Mouse (Mus musculus) stomach, embryonic 14.5 days (tissue): ENCODE results near the gene Myo1f. TPM values are rescaled to one million over a fixed set of nuclear protein-coding genes. Genes with fewer than 3 reads are reported as not detected.
A peak's percentile ranks its signal among the peaks of the same experiment; 100 is the strongest.

Source experiments
- ATAC-seq: fragments of 200-750 bp; cut with Nextera tagmentation; 2 replicates; pipeline ENCODE4 v1.8.0; 2017; ENCODE audit warnings: low read depth, moderate TSS enrichment; ENCODE audit not compliant: insufficient number of reproducible peaks, insufficient read depth, low FRiP score
- H3K27ac ChIP-seq: fragments of 300-500 bp; sonication (generic); 2 replicates; pipeline ENCODE4 v1.5.1; 2014; ENCODE audit warnings: mild to moderate bottlenecking, low read length, moderate library complexity, mixed read lengths
- H3K27me3 ChIP-seq: fragments of 300-500 bp; sonication (generic); 2 replicates; pipeline ENCODE4 v1.6.1; 2014; ENCODE audit warnings: low read length, control low read depth, mixed read lengths; ENCODE audit not compliant: control insufficient read depth, insufficient read depth
- H3K36me3 ChIP-seq: fragments of 300-500 bp; sonication (generic); 2 replicates; pipeline ENCODE4 v1.6.1; 2014; ENCODE audit warnings: mild to moderate bottlenecking, control low read depth, low read length, moderate library complexity, mixed read lengths; ENCODE audit not compliant: control insufficient read depth, insufficient read depth
- H3K4me1 ChIP-seq: fragments of 300-500 bp; sonication (generic); 2 replicates; pipeline ENCODE4 v1.6.1; 2014; ENCODE audit warnings: low read length, control low read depth, mixed read lengths; ENCODE audit not compliant: control insufficient read depth, insufficient read depth
- H3K4me2 ChIP-seq: fragments of 300-500 bp; sonication (generic); replicated peaks from 2 replicates; pipeline ENCODE4 v1.6.1; 2014; ENCODE audit warnings: low read depth, low read length, control low read depth
- H3K4me3 ChIP-seq: fragments of 300-500 bp; sonication (generic); 2 replicates; pipeline ENCODE4 v1.5.1; 2014; ENCODE audit warnings: low read depth, low read length, control low read depth
- H3K9ac ChIP-seq: fragments of 300-500 bp; sonication (generic); replicated peaks from 2 replicates; pipeline ENCODE4 v1.6.1; 2014; ENCODE audit warnings: low read depth, mild to moderate bottlenecking, control low read depth, low read length, moderate library complexity, mixed read lengths
- H3K9me3 ChIP-seq: fragments of 300-500 bp; sonication (generic); 2 replicates; pipeline ENCODE4 v1.6.1; 2016; ENCODE audit warnings: low read depth, low read length, control low read depth; ENCODE audit not compliant: control insufficient read depth
- WGBS: fragments of 180-500 bp; shearing (Covaris S2); extraction: QIAGEN DNeasy Blood & Tissue Kit; methylation state at CpG from one replicate; pipeline ENCODE4 v1.1.7; 2014; 5-methylcytosine and 5-hydroxymethylcytosine counted together
- polyA plus RNA-seq: library from polyadenylated mRNA; unstranded; fragments of >200 nt; fragmentation: Nextera tagmentation; extraction: Ambion mirVana; gene quantifications from 2 replicates; pipeline ENCODE4 v1.2.1, GENCODE M21; 2014

The Myo1f gene
- polyA plus RNA-seq, result 3.2 and 3.5 TPM in 2 replicates

DNA sequence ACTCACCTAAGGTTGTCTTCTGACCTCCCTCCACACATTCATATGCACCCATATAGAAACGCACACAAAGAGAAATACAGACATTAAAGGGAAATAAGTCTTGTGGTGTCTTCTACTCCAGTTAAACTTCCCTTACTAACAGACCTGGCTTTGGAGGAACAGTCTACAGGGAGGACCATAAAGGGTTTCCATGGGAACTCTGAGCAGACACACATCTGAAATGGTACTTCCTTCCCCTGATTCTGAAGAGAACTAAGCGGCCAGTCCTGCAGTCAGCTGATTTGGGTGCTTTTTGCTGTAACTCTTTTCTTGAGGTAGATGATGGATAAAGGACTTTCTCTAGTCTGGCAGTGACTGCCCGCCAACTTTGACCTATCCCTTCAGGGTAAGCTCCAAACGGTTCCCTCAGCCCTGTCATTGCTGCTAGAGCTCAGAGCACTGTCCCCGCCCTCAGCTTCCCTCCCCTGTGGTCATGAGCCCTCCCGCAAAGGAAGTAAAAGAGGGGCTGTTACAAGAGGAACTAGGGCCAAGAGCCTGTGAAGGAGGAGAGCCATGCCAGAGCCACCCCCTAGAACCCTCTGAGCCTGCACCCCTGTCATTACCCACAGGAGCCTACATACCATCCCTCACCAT lies at the start of gene Myo1f:
Gene Myo1f, plus strand, starts transcription at position 485 of the 633 bp plus-strand sequence.
- 41% methylated on average over 6 of the region's 6 CpGs for WGBS
- Histone ChIP-seq H3K9me3 (no peaks in the 10 kb centered on the region), H3K27ac (no peak within 1 kb of the TSS), H3K4me1 (no peaks in the 10 kb centered on the region), H3K27me3 (no peaks in the 10 kb centered on the region), H3K9ac (no peak within 1 kb of the TSS), H3K4me2 (no peak within 1 kb of the TSS), H3K4me3 (no peak within 1 kb of the TSS), H3K36me3 (peaks cover 13% of the 10 kb centered on the region)
- ATAC-seq, result no peak

GRCm38 (mm10) chr17:33508386-33508785 lies 47.1 kb upstream of the Myo1f start:
- ATAC-seq, result no peak
- WGBS, result 84% methylated on average over 1 of the region's 1 CpGs
- H3K27ac ChIP-seq, result no peak overlapping the region
- no peaks in the 10 kb centered on the region for H3K27me3 ChIP-seq
- H3K9me3 ChIP-seq, result no peaks in the 10 kb centered on the region
- H3K4me1 ChIP-seq, result peaks cover 12% of the 10 kb centered on the region
- H3K4me2 ChIP-seq, result no peak overlapping the region
- no peak overlapping the region for H3K9ac ChIP-seq
- no peaks in the 10 kb centered on the region for H3K36me3 ChIP-seq
- H3K4me3 ChIP-seq, result no peak overlapping the region

- no peak for ATAC-seq
- 47% methylated on average over 5 of the region's 5 CpGs for WGBS
Observed at GRCm38 (mm10) chr17:33510172-33510571, 45.3 kb upstream of the Myo1f start.

DNA sequence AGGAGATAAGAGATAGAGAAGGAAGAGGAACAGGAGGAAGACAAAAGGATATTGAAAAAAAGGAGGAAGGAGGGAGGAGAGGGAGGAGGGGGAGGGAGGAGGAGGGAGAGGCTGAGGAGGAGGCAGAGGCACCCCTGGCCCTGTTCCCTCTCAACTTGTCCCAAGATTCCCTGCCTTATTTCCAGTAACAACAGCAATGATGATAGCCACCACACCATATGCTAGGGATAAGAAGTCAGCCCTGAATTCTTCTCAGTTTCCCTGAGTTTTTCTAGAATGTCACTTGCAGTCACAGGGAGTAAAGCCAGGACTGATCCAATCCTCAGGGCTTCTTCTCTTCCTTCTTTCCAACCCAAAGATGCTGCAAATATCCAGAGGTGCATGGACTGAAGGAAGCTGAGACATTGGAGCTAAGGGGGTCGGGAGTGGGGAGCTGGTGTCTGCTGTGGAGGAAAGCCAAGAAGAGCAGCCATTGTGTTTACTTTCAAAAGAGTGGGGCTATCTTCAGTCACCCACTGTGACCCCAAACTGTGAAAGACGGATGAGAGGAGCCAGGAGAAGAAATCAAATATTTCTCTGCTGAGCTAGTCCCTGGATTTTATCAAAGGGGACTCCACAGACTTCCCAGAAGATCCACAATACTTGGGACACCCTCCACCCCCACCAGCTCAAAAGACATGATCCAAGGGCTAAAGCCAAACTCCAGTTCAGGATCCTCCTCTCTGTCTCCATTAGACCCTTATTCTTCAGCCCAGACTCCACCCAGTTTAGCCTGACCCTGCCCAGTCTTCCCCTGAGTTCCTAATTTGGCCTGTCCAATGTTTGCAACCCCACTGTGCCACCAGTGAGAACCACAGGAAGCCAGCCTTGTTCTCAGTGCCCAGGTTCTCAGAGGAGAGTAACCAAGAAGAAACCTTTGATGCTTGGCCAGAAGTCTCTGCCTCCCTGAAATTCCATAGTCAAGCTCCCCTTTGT lies 42.8 kb upstream of the Myo1f start:
- Histone ChIP-seq H3K36me3 (no peaks in the 10 kb centered on the region), H3K9ac (no peak overlapping the region), H3K4me2 (no peak overlapping the region), H3K4me3 (no peak overlapping the region), H3K27ac (no peak overlapping the region), H3K9me3 (no peaks in the 10 kb centered on the region), H3K4me1 (no peaks in the 10 kb centered on the region), H3K27me3 (no peaks in the 10 kb centered on the region)
- no peak for ATAC-seq
- 21% methylated on average over 2 of the region's 2 CpGs for WGBS

More at GRCm38 (mm10) chr17:33510172-33510571, 45.3 kb upstream of the Myo1f start:
- Histone ChIP-seq H3K4me3 (no peak overlapping the region), H3K27ac (no peak overlapping the region), H3K4me2 (no peak overlapping the region), H3K9ac (no peak overlapping the region), H3K9me3 (no peaks in the 10 kb centered on the region), H3K4me1 (no peaks in the 10 kb centered on the region), H3K27me3 (no peaks in the 10 kb centered on the region), H3K36me3 (no peaks in the 10 kb centered on the region)

GRCm38 (mm10) chr17:33513874-33514273 lies 41.6 kb upstream of the Myo1f start:
- WGBS, result 87% methylated on average over 5 of the region's 5 CpGs
- no peak overlapping the region for H3K27ac ChIP-seq
- no peak overlapping the region for H3K9ac ChIP-seq
- no peaks in the 10 kb centered on the region for H3K27me3 ChIP-seq
- no peaks in the 10 kb centered on the region for H3K4me1 ChIP-seq
- no peak overlapping the region for H3K4me2 ChIP-seq
- ATAC-seq, result no peak
- no peaks in the 10 kb centered on the region for H3K9me3 ChIP-seq
- H3K36me3 ChIP-seq, result no peaks in the 10 kb centered on the region
- no peak overlapping the region for H3K4me3 ChIP-seq

DNA sequence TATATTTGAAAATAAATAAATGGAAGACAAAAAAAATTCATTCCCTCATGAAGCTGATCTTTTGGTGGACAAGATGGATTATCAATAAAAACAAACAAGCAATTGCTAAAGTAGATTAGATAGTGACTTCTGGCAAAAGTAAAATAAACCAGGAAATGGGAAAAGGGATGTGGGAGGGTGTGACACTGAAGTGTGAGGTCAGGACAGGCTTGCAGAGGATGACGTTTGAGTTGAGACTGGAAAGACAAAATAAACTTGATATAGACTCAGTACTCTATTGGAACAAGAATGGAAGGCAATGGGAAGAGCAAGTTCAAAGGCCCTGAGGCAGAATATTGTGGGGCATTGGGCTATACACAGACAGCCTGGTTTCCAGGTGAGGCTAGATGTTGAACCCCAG lies 35.1 kb upstream of the Myo1f start:
- WGBS, result 9% methylated on average over 1 of the region's 1 CpGs
- Histone ChIP-seq H3K9ac (no peak overlapping the region), H3K4me1 (peaks cover 7% of the 10 kb centered on the region; the same call in 1 of the 2 replicates), H3K4me3 (no peak overlapping the region), H3K27me3 (no peaks in the 10 kb centered on the region), H3K27ac (no peak overlapping the region), H3K36me3 (no peaks in the 10 kb centered on the region), H3K9me3 (no peaks in the 10 kb centered on the region), H3K4me2 (no peak overlapping the region)
- ATAC-seq, result no peak

GRCm38 (mm10) chr17:33523431-33523917 lies 32.0 kb upstream of the Myo1f start:
- peak overlapping the region; percentile 60 for H3K9ac ChIP-seq

More at GRCm38 (mm10) chr17:33523431-33523917, 32.0 kb upstream of the Myo1f start:
- Histone ChIP-seq H3K4me3 (peak overlapping the region; percentile 46), H3K4me1 (peaks cover 19% of the 10 kb centered on the region; the same call in 1 of the 2 replicates), H3K4me2 (peak overlapping the region; percentile 78), H3K27me3 (no peaks in the 10 kb centered on the region), H3K36me3 (peaks cover 5% of the 10 kb centered on the region), H3K27ac (peak overlapping the region; percentile 57; the same call in 1 of the 2 replicates), H3K9me3 (no peaks in the 10 kb centered on the region)
- ATAC-seq, result peak; percentile 38; the same call in 1 of the 2 replicates
- 7% methylated on average over 11 of the region's 13 CpGs for WGBS
